Mouse (Mus musculus) forebrain, embryonic 11.5 days (tissue): ENCODE data around the gene Fkbp8. TPM values are rescaled to one million over a fixed set of nuclear protein-coding genes. Genes with fewer than 3 reads are reported as not detected.
A peak's percentile ranks its signal among the peaks of the same experiment; 100 is the strongest.

Source experiments
- ATAC-seq: fragments of 200-750 bp; cut with Nextera tagmentation; replicated peaks from 2 replicates; pipeline ENCODE4 v1.8.0; 2017; ENCODE audit warnings: moderate TSS enrichment; ENCODE audit not compliant: low FRiP score
- DNase-seq: peaks from one replicate; pipeline ENCODE4 v3.0.0-alpha.2; 2017; ENCODE audit warnings: low spot score
- H3K27ac ChIP-seq: fragments of 300-500 bp; sonication (generic); 2 replicates; pipeline ENCODE4 v1.5.1; 2014; ENCODE audit warnings: low read depth, low read length
- H3K27me3 ChIP-seq: fragments of 300-500 bp; sonication (generic); 2 replicates; pipeline ENCODE4 v1.6.1; 2014; ENCODE audit warnings: mild to moderate bottlenecking, low read length, mixed read lengths; ENCODE audit not compliant: control insufficient read depth, insufficient read depth
- H3K36me3 ChIP-seq: fragments of 300-500 bp; sonication (generic); 2 replicates; pipeline ENCODE4 v1.6.1; 2014; ENCODE audit warnings: mild to moderate bottlenecking, low read length, moderate library complexity, mixed read lengths; ENCODE audit not compliant: control insufficient read depth, insufficient read depth
- H3K4me1 ChIP-seq: fragments of 300-500 bp; sonication (generic); replicated peaks from 2 replicates; pipeline ENCODE4 v1.6.1; 2014; ENCODE audit warnings: low read length, mixed read lengths; ENCODE audit not compliant: control insufficient read depth, insufficient read depth
- H3K4me2 ChIP-seq: fragments of 300-500 bp; sonication (generic); 2 replicates; pipeline ENCODE4 v1.6.1; 2014; ENCODE audit warnings: low read depth, mild to moderate bottlenecking, low read length, moderate library complexity, mixed read lengths; ENCODE audit not compliant: severe bottlenecking
- H3K4me3 ChIP-seq: fragments of 300-500 bp; sonication (generic); 2 replicates; pipeline ENCODE4 v1.5.1; 2014; ENCODE audit warnings: low read depth, low read length
- H3K9ac ChIP-seq: fragments of 300-500 bp; sonication (generic); 2 replicates; pipeline ENCODE4 v1.6.1; 2014; ENCODE audit warnings: low read length
- H3K9me3 ChIP-seq: fragments of 300-500 bp; sonication (generic); 2 replicates; pipeline ENCODE4 v1.6.1; 2016; ENCODE audit warnings: low read length, mixed read lengths; ENCODE audit not compliant: control insufficient read depth
- WGBS: fragments of 180-500 bp; shearing (Covaris S2); extraction: QIAGEN DNeasy Blood & Tissue Kit; methylation state at CpG from one replicate; pipeline ENCODE4 v1.1.7; 2014; 5-methylcytosine and 5-hydroxymethylcytosine counted together
- polyA plus RNA-seq: library from polyadenylated mRNA; unstranded; fragments of >200 nt; fragmentation: Nextera tagmentation; extraction: Ambion mirVana; gene quantifications from 2 replicates; pipeline ENCODE4 v1.2.1, GENCODE M21; 2014

Gene Fkbp8
- polyA plus RNA-seq, 1 experiment from 2014 or later, result 268 TPM

GRCm38 (mm10) chr8:70540013-70540506, 12.5 kb downstream of the Fkbp8 start:
- peak overlapping the region; percentile 85 for H3K9ac ChIP-seq
- peak overlapping the region; percentile 96 for H3K4me2 ChIP-seq
- ATAC-seq (no peak), DNase-seq (no peak)
- H3K4me3 ChIP-seq, result peak overlapping the region; percentile 78
- H3K36me3 ChIP-seq, result no peaks in the 10 kb centered on the region
- H3K27me3 ChIP-seq, result no peaks in the 10 kb centered on the region
- no peaks in the 10 kb centered on the region for H3K9me3 ChIP-seq
- H3K4me1 ChIP-seq, result peaks cover 9% of the 10 kb centered on the region; the same call in 1 of the 2 replicates
- no peak overlapping the region for H3K27ac ChIP-seq
- 15% methylated on average over 4 of the region's 4 CpGs for WGBS

- Histone ChIP-seq H3K4me2 (peak overlapping the region; percentile 96), H3K36me3 (no peaks in the 10 kb centered on the region), H3K4me3 (peak overlapping the region; percentile 78), H3K9me3 (no peaks in the 10 kb centered on the region), H3K4me1 (peaks cover 9% of the 10 kb centered on the region; the same call in 1 of the 2 replicates), H3K9ac (peak overlapping the region; percentile 85), H3K27ac (no peak overlapping the region), H3K27me3 (no peaks in the 10 kb centered on the region)
- 58% methylated on average over 7 of the region's 7 CpGs for WGBS
- ATAC-seq (no peak), DNase-seq (no peak)
Observed at GRCm38 (mm10) chr8:70540507-70541071, 13.1 kb downstream of the Fkbp8 start.

- whole genome bisulfite sequencing, result 90% methylated on average over 5 of the region's 5 CpGs
- Histone ChIP-seq H3K4me3 (no peak overlapping the region), H3K27me3 (no peaks in the 10 kb centered on the region), H3K27ac (no peak overlapping the region), H3K4me2 (no peak overlapping the region), H3K4me1 (peaks cover 9% of the 10 kb centered on the region; the same call in 1 of the 2 replicates), H3K36me3 (no peaks in the 10 kb centered on the region), H3K9me3 (no peaks in the 10 kb centered on the region), H3K9ac (no peak overlapping the region)
- ATAC-seq (no peak), DNase-seq (no peak)
Observed at GRCm38 (mm10) chr8:70541081-70541480, 13.6 kb downstream of the Fkbp8 start.

- Histone ChIP-seq H3K9me3 (no peaks in the 10 kb centered on the region), H3K9ac (no peak overlapping the region), H3K4me3 (no peak overlapping the region), H3K27me3 (no peaks in the 10 kb centered on the region), H3K4me2 (no peak overlapping the region), H3K36me3 (no peaks in the 10 kb centered on the region), H3K4me1 (peaks cover 9% of the 10 kb centered on the region; the same call in 1 of the 2 replicates), H3K27ac (no peak overlapping the region)
- DNase-seq (no peak), ATAC-seq (no peak)
- 74% methylated on average over 6 of the region's 6 CpGs for WGBS
Observed at GRCm38 (mm10) chr8:70544200-70544687, 16.7 kb downstream of the Fkbp8 start.

- 88% methylated on average over 4 of the region's 4 CpGs for WGBS
- Histone ChIP-seq H3K4me2 (no peak overlapping the region), H3K9ac (no peak overlapping the region), H3K36me3 (no peaks in the 10 kb centered on the region), H3K27me3 (no peaks in the 10 kb centered on the region), H3K4me1 (no peaks in the 10 kb centered on the region), H3K9me3 (no peaks in the 10 kb centered on the region), H3K4me3 (no peak overlapping the region), H3K27ac (no peak overlapping the region)
- ATAC-seq (no peak), DNase-seq (no peak)
Observed at GRCm38 (mm10) chr8:70546412-70546811, 18.9 kb downstream of the Fkbp8 start.

GRCm38 (mm10) chr8:70547762-70548161, 20.2 kb downstream of the Fkbp8 start:
- DNase-seq (no peak), ATAC-seq (no peak)
- no peak overlapping the region for H3K9ac ChIP-seq
- H3K4me1 ChIP-seq, result no peaks in the 10 kb centered on the region
- H3K9me3 ChIP-seq, result no peaks in the 10 kb centered on the region
- no peak overlapping the region for H3K27ac ChIP-seq
- H3K27me3 ChIP-seq, result no peaks in the 10 kb centered on the region
- 89% methylated on average over 6 of the region's 6 CpGs for WGBS
- H3K36me3 ChIP-seq, result no peaks in the 10 kb centered on the region
- H3K4me2 ChIP-seq, result no peak overlapping the region
- H3K4me3 ChIP-seq, result no peak overlapping the region

- no peaks in the 10 kb centered on the region for H3K36me3 ChIP-seq
- no peaks in the 10 kb centered on the region for H3K4me1 ChIP-seq
- H3K9ac ChIP-seq, result no peak overlapping the region
- no peak overlapping the region for H3K4me2 ChIP-seq
- no peaks in the 10 kb centered on the region for H3K27me3 ChIP-seq
- H3K4me3 ChIP-seq, result no peak overlapping the region
- no peaks in the 10 kb centered on the region for H3K9me3 ChIP-seq
- no peak overlapping the region for H3K27ac ChIP-seq
- ATAC-seq, result no peak
- no peak for DNase-seq
- 97% methylated on average over 10 of the region's 10 CpGs for WGBS
Observed at GRCm38 (mm10) chr8:70549412-70550184, 22.1 kb downstream of the Fkbp8 start.

- H3K4me3 ChIP-seq, result no peak overlapping the region
- H3K9me3 ChIP-seq, result no peaks in the 10 kb centered on the region
- no peak overlapping the region for H3K4me2 ChIP-seq
- WGBS, result 89% methylated on average over 3 of the region's 3 CpGs
- no peak for ATAC-seq
- H3K27me3 ChIP-seq, result no peaks in the 10 kb centered on the region
- H3K9ac ChIP-seq, result no peak overlapping the region
- no peak for DNase-seq
- H3K27ac ChIP-seq, result no peak overlapping the region
- H3K4me1 ChIP-seq, result no peaks in the 10 kb centered on the region
- no peaks in the 10 kb centered on the region for H3K36me3 ChIP-seq
Observed at GRCm38 (mm10) chr8:70551558-70552161, 24.1 kb downstream of the Fkbp8 start.
